In genomic region chr8:122432443-122433268, GRCm38 (mm10) we compare ENCODE assay signal across 8 mouse cellular contexts. TPM values are rescaled to one million over a fixed set of nuclear protein-coding genes. Genes with fewer than 3 reads are reported as not detected.
DNase-seq lines count a peak whose midpoint lies in the region; ATAC-seq lines count a peak whose summit lies in the region.

Gene Cyba (minus strand): TSS chr8:122432930.

- H3K4me3 ChIP-seq in forebrain, embryonic 13.5 days: peak within 1 kb of the TSS; percentile 40
- H3K4me3 ChIP-seq in limb, embryonic 10.5 days: peak within 1 kb of the TSS; percentile 63
- peak within 1 kb of the TSS; percentile 42 for H3K4me3 ChIP-seq in midbrain, embryonic 11.5 days (ENCODE audit: low read depth, low read length)

- peaks cover 44% of the 10 kb centered on the region for H3K36me3 ChIP-seq in forebrain, embryonic 13.5 days (ENCODE audit: poor library complexity, severe bottlenecking)
- H3K36me3 ChIP-seq in limb, embryonic 10.5 days: peaks cover 46% of the 10 kb centered on the region
- peaks cover 11% of the 10 kb centered on the region for H3K36me3 ChIP-seq in midbrain, embryonic 11.5 days (ENCODE audit: control insufficient read depth, insufficient read depth, low read length)

- peaks cover 5% of the 10 kb centered on the region; the same call in 1 of the 2 replicates for H3K9me3 ChIP-seq in forebrain, embryonic 13.5 days (replicated peaks)
- H3K9me3 ChIP-seq in limb, embryonic 10.5 days (replicated peaks): no peaks in the 10 kb centered on the region
- H3K9me3 ChIP-seq in midbrain, embryonic 11.5 days (ENCODE audit: control insufficient read depth, low read length): no peaks in the 10 kb centered on the region

- no peak within 1 kb of the TSS for H3K27ac ChIP-seq in forebrain, embryonic 13.5 days
- peak within 1 kb of the TSS; percentile 84 for H3K27ac ChIP-seq in limb, embryonic 10.5 days
- no peak within 1 kb of the TSS for H3K27ac ChIP-seq in midbrain, embryonic 11.5 days (ENCODE audit: low read depth, low read length)

- H3K4me1 ChIP-seq in forebrain, embryonic 13.5 days: peaks cover 16% of the 10 kb centered on the region
- H3K4me1 ChIP-seq in limb, embryonic 10.5 days: peaks cover 26% of the 10 kb centered on the region
- peaks cover 14% of the 10 kb centered on the region for H3K4me1 ChIP-seq in midbrain, embryonic 11.5 days (ENCODE audit: control insufficient read depth, insufficient read depth, low read length)

- H3K27me3 ChIP-seq in forebrain, embryonic 13.5 days: no peaks in the 10 kb centered on the region; the same call in 1 of the 2 replicates
- no peaks in the 10 kb centered on the region for H3K27me3 ChIP-seq in limb, embryonic 10.5 days (ENCODE audit: low read depth, poor library complexity, severe bottlenecking)
- H3K27me3 ChIP-seq in midbrain, embryonic 11.5 days (ENCODE audit: control insufficient read depth, insufficient read depth, low read length): no peaks in the 10 kb centered on the region

- DNase-seq in adrenal gland, adult 8-10 months: peak; percentile 50
- DNase-seq in heart, postnatal 4 days: peak; percentile 81
- DNase-seq in limb, embryonic 10.5 days (ENCODE audit: low spot score): peak; percentile 77
- peak; percentile 91 for DNase-seq in midbrain, embryonic 11.5 days (ENCODE audit: low spot score, missing footprints)
- DNase-seq in spleen, postnatal 36 days (ENCODE audit: low spot score in 2 of 2): peak; percentile 91 to 92
- no peak for DNase-seq in cerebellum, postnatal 36 days

- WGBS in forebrain, embryonic 13.5 days: 5% methylated on average over 45 of the region's 45 CpGs
- 5% methylated on average over 45 of the region's 45 CpGs for WGBS in limb, embryonic 10.5 days
- 5% methylated on average over 45 of the region's 45 CpGs for WGBS in midbrain, embryonic 11.5 days

- peak within 1 kb of the TSS; percentile 64 for H3K9ac ChIP-seq in forebrain, embryonic 13.5 days
- peak within 1 kb of the TSS; percentile 73 for H3K9ac ChIP-seq in midbrain, embryonic 11.5 days (ENCODE audit: low read length)

- ATAC-seq in CD4-positive, CD25-positive, alpha-beta regulatory T cell, adult 4 months: peak; percentile 72
- peak; percentile 87 for ATAC-seq in forebrain, embryonic 13.5 days
- peak; percentile 79 for ATAC-seq in midbrain, embryonic 11.5 days (ENCODE audit: low FRiP score)

- peak within 1 kb of the TSS; percentile 77 for H3K4me2 ChIP-seq in forebrain, embryonic 13.5 days
- peak within 1 kb of the TSS; percentile 75 for H3K4me2 ChIP-seq in midbrain, embryonic 11.5 days

RNA-seq across cellular contexts. Expression of gene Cyba, which starts in this region (rescaled TPM):
- polyA plus RNA-seq in CD4-positive, CD25-positive, alpha-beta regulatory T cell, adult 4 months (2017; shearing (Covaris generic)): 100 to 1,000 TPM; 801 to 968 TPM
- total RNA-seq in adrenal gland, adult 8-10 months (2022): 10 to 100 TPM; 34.3 to 52.7 (median 43.6) TPM
- 28.8 and 33.9 TPM in 2 replicates for polyA plus RNA-seq in forebrain, embryonic 13.5 days (2015; fragmentation: Nextera tagmentation; extraction: Ambion mirVana)
- 10 to 100 TPM; 59.7 to 69.2 TPM for total RNA-seq in heart, postnatal 4 days (2021)
- polyA plus RNA-seq in limb, embryonic 10.5 days (2016; fragmentation: Nextera tagmentation; extraction: Ambion mirVana): 79.8 and 82.8 TPM in 2 replicates
- 54.4 and 61.6 TPM in 2 replicates for polyA plus RNA-seq in midbrain, embryonic 11.5 days (2014; fragmentation: Nextera tagmentation; extraction: Ambion mirVana)

Comparison
In these comparisons a context has a peak if more than half of its experiments do, and no peak if none do; other contexts are left out.
1. DNase-seq: peak in adrenal gland, adult 8-10 months (single experiment), heart, postnatal 4 days (single experiment), limb, embryonic 10.5 days (single experiment), midbrain, embryonic 11.5 days (single experiment) and spleen, postnatal 36 days (2 of 2); none in cerebellum, postnatal 36 days (0 of 2).
2. Peak in every context shown above with its lines, with median percentiles within 50 percentile points of each other: ATAC-seq and H3K4me3 ChIP-seq.